Comparison of ENCODE assay signal across 9 mouse cellular contexts in the genomic region with DNA sequence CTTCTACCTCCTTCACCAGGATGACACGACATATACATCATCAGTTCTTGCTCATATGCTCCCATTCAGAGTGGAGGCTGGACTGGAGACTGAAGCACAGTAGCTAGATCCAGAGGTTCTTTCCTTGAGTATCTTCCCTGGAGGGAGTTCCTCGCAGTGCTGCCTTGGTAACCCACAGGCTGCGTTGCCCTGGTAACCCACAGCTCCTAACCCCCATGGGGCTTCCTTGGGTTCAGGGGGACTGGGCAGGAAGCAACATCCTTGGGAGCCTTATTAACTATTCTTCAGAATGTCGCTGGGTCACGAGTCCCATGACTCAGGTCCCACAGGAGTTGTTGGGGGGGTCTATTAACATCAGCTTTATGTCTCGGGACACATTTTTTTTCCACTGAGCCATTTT. TPM values are rescaled to one million over a fixed set of nuclear protein-coding genes. Genes with fewer than 3 reads are reported as not detected.
DNase-seq lines count a peak whose midpoint lies in the region; ATAC-seq and TF ChIP-seq lines count a peak whose summit lies in the region.
"Had no signal": no experiment of that assay in that cellular context is flagged by ENCODE, and none has a peak within 500 bp of the region (broad histone marks: within the 10 kb centered on the region; RNA-seq: fewer than 3 reads in every experiment).

No protein-coding gene starts in this region.

- H3K9me3 ChIP-seq in hindbrain, embryonic 11.5 days (ENCODE audit: control insufficient read depth, low read length) = no peaks in the 10 kb centered on the region
- H3K9me3 ChIP-seq in hindbrain, embryonic 12.5 days (replicated peaks) = no peaks in the 10 kb centered on the region
- no peaks in the 10 kb centered on the region for H3K9me3 ChIP-seq in hindbrain, embryonic 16.5 days (ENCODE audit: control insufficient read depth, low read length)
- H3K9me3 ChIP-seq in intestine, embryonic 16.5 days (ENCODE audit: control insufficient read depth, low read length) = no peaks in the 10 kb centered on the region

- H3K4me3 ChIP-seq in hindbrain, embryonic 11.5 days (ENCODE audit: low read depth, low read length) = no peak overlapping the region
- H3K4me3 ChIP-seq in hindbrain, embryonic 12.5 days = no peak overlapping the region
- H3K4me3 ChIP-seq in hindbrain, embryonic 16.5 days (ENCODE audit: low read length) = no peak overlapping the region
- no peak overlapping the region for H3K4me3 ChIP-seq in intestine, embryonic 16.5 days (ENCODE audit: low read length)

- intact Hi-C loops in gastrocnemius, postnatal 14 days (cut with DNase I; ENCODE audit: low total_unique reads) = no loop called here

- no peak overlapping the region for H3K27ac ChIP-seq in hindbrain, embryonic 11.5 days (ENCODE audit: low read depth, low read length)
- H3K27ac ChIP-seq in hindbrain, embryonic 12.5 days = no peak overlapping the region
- no peak overlapping the region for H3K27ac ChIP-seq in hindbrain, embryonic 16.5 days (ENCODE audit: low read depth, low read length)
- H3K27ac ChIP-seq in intestine, embryonic 16.5 days (ENCODE audit: low read length) = no peak overlapping the region

- H3K36me3 ChIP-seq in hindbrain, embryonic 11.5 days (ENCODE audit: control insufficient read depth, insufficient read depth, low read length) = no peaks in the 10 kb centered on the region
- H3K36me3 ChIP-seq in hindbrain, embryonic 12.5 days = no peaks in the 10 kb centered on the region
- no peaks in the 10 kb centered on the region for H3K36me3 ChIP-seq in hindbrain, embryonic 16.5 days (ENCODE audit: control insufficient read depth, insufficient read depth, low read length)
- no peaks in the 10 kb centered on the region for H3K36me3 ChIP-seq in intestine, embryonic 16.5 days (ENCODE audit: control insufficient read depth, insufficient read depth, low read length)

- 0 out of 2 replicates have a peak, but pooled peaks cover 3% of the 10 kb centered on the region for H3K4me1 ChIP-seq in hindbrain, embryonic 11.5 days (replicated peaks; ENCODE audit: control insufficient read depth, insufficient read depth, low read length)
- peaks cover 9% of the 10 kb centered on the region for H3K4me1 ChIP-seq in hindbrain, embryonic 12.5 days
- no peaks in the 10 kb centered on the region; the same call in none of the 2 replicates for H3K4me1 ChIP-seq in hindbrain, embryonic 16.5 days (ENCODE audit: control insufficient read depth, insufficient read depth, low read depth, low read length)
- peaks cover 3% of the 10 kb centered on the region; the same call in 1 of the 2 replicates for H3K4me1 ChIP-seq in intestine, embryonic 16.5 days (ENCODE audit: control insufficient read depth, insufficient read depth, low read length)

- H3K27me3 ChIP-seq in hindbrain, embryonic 11.5 days (ENCODE audit: control insufficient read depth, insufficient read depth, low read length) = no peaks in the 10 kb centered on the region
- no peaks in the 10 kb centered on the region for H3K27me3 ChIP-seq in hindbrain, embryonic 12.5 days
- no peaks in the 10 kb centered on the region for H3K27me3 ChIP-seq in hindbrain, embryonic 16.5 days (replicated peaks; ENCODE audit: control insufficient read depth, insufficient read depth, low read length)
- H3K27me3 ChIP-seq in intestine, embryonic 16.5 days (replicated peaks; ENCODE audit: control insufficient read depth, insufficient read depth, low read length) = no peaks in the 10 kb centered on the region; the same call in 1 of the 2 replicates

- no peak overlapping the region for H3K9ac ChIP-seq in hindbrain, embryonic 11.5 days (ENCODE audit: low read depth, low read length)
- no peak overlapping the region for H3K9ac ChIP-seq in hindbrain, embryonic 12.5 days
- H3K9ac ChIP-seq in hindbrain, embryonic 16.5 days (ENCODE audit: low read depth, low read length) = no peak overlapping the region
- no peak overlapping the region for H3K9ac ChIP-seq in intestine, embryonic 16.5 days (ENCODE audit: low read depth, low read length)

- no peak overlapping the region for H3K4me2 ChIP-seq in hindbrain, embryonic 11.5 days (replicated peaks; ENCODE audit: low read depth, low read length)
- H3K4me2 ChIP-seq in hindbrain, embryonic 12.5 days (replicated peaks) = no peak overlapping the region
- no peak overlapping the region for H3K4me2 ChIP-seq in hindbrain, embryonic 16.5 days (ENCODE audit: low read length)
- no peak overlapping the region for H3K4me2 ChIP-seq in intestine, embryonic 16.5 days (ENCODE audit: low read depth, low read length)

- TF ChIP-seq POLR2A in brain, embryonic 14.5 days (IDR thresholded peaks at IDR 0.05; ENCODE audit: borderline replicate concordance, extremely low read depth, insufficient read depth, insufficient read length, poor library complexity, severe bottlenecking) = no peak

- DNase-seq in hindbrain, embryonic 11.5 days (ENCODE audit: low spot score) = peak; percentile 44
- DNase-seq in brain, embryonic 14.5 days (ENCODE audit: low read depth) = peak; percentile 34
- DNase-seq in gastrocnemius, postnatal 14 days = peak; percentile 42
- no peak for DNase-seq in right cerebral cortex, postnatal 25 days
- DNase-seq: cerebellum, postnatal 25 days; kidney, adult 8-10 months had no signal

- WGBS in hindbrain, embryonic 11.5 days = 43% methylated on average over 6 of the region's 6 CpGs
- 35% methylated on average over 6 of the region's 6 CpGs for WGBS in hindbrain, embryonic 12.5 days
- 33% methylated on average over 6 of the region's 6 CpGs for WGBS in hindbrain, embryonic 16.5 days
- 73% methylated on average over 6 of the region's 6 CpGs for WGBS in intestine, embryonic 16.5 days

- no peak for TF ChIP-seq CTCF in brain, embryonic 14.5 days (IDR thresholded peaks at IDR 0.05; ENCODE audit: borderline replicate concordance, extremely low read depth, insufficient read depth, insufficient read length)

- peak; percentile 51; the same call in 1 of the 2 replicates for ATAC-seq in hindbrain, embryonic 11.5 days (ENCODE audit: low FRiP score)
- ATAC-seq in hindbrain, embryonic 12.5 days (ENCODE audit: low FRiP score) = no peak
- peak; percentile 27; the same call in 1 of the 2 replicates for ATAC-seq in hindbrain, embryonic 16.5 days
- ATAC-seq in intestine, embryonic 16.5 days = no peak

RNA-seq across cellular contexts. Expression of gene Dclk3, which starts 13.8 kb away (rescaled TPM):
- 0.32 and 1.1 TPM in 2 replicates for polyA plus RNA-seq in hindbrain, embryonic 11.5 days (2014; fragmentation: Nextera tagmentation; extraction: Ambion mirVana)
- 1.8 and 2.7 TPM in 2 replicates for polyA plus RNA-seq in hindbrain, embryonic 12.5 days (2016; fragmentation: Nextera tagmentation; extraction: Ambion mirVana)
- polyA plus RNA-seq in brain, embryonic 14.5 days (2012; rRNA removed) = 3.0 and 4.2 TPM in 2 replicates
- total RNA-seq in gastrocnemius, postnatal 14 days (2021) = 1 to 10 TPM in 1 of 2 experiments, under 1 TPM in 1; 0.62 to 1.4 TPM
- 6.8 and 8.0 TPM in 2 replicates for polyA plus RNA-seq in hindbrain, embryonic 16.5 days (2015; fragmentation: Nextera tagmentation; extraction: Ambion mirVana)
- 0.58 and 0.77 TPM in 2 replicates for polyA plus RNA-seq in intestine, embryonic 16.5 days (2015; fragmentation: Nextera tagmentation; extraction: Ambion mirVana)

Comparison
In these comparisons a context has a peak if more than half of its experiments do, and no peak if none do; other contexts are left out.
1. ATAC-seq: peak in hindbrain, embryonic 11.5 days (single experiment) and hindbrain, embryonic 16.5 days (single experiment); none in hindbrain, embryonic 12.5 days (single experiment) and intestine, embryonic 16.5 days (single experiment).